Mouse (Mus musculus) intestine, embryonic 16.5 days (tissue): ENCODE results near the gene Mindy4. TPM values are rescaled to one million over a fixed set of nuclear protein-coding genes. Genes with fewer than 3 reads are reported as not detected.
A peak's percentile ranks its signal among the peaks of the same experiment; 100 is the strongest.

Source experiments
- ATAC-seq: fragments of 200-750 bp; cut with Nextera tagmentation; 2 replicates; pipeline ENCODE4 v1.8.0; 2017; ENCODE audit warnings: moderate TSS enrichment, moderate library complexity
- H3K27ac ChIP-seq: fragments of 300-500 bp; sonication (generic); 2 replicates; pipeline ENCODE4 v1.5.1; 2014; ENCODE audit warnings: mild to moderate bottlenecking, low read length
- H3K27me3 ChIP-seq: fragments of 300-500 bp; sonication (generic); replicated peaks from 2 replicates; pipeline ENCODE4 v1.6.1; 2014; ENCODE audit warnings: low read length, control low read depth, mixed read lengths; ENCODE audit not compliant: control insufficient read depth, insufficient read depth
- H3K36me3 ChIP-seq: fragments of 300-500 bp; sonication (generic); 2 replicates; pipeline ENCODE4 v1.6.1; 2014; ENCODE audit warnings: low read length, control low read depth; ENCODE audit not compliant: control insufficient read depth, insufficient read depth
- H3K4me1 ChIP-seq: fragments of 300-500 bp; sonication (generic); 2 replicates; pipeline ENCODE4 v1.6.1; 2014; ENCODE audit warnings: low read length, control low read depth, mixed read lengths; ENCODE audit not compliant: control insufficient read depth, insufficient read depth
- H3K4me2 ChIP-seq: fragments of 300-500 bp; sonication (generic); 2 replicates; pipeline ENCODE4 v1.6.1; 2014; ENCODE audit warnings: low read depth, low read length, control low read depth
- H3K4me3 ChIP-seq: fragments of 300-500 bp; sonication (generic); 2 replicates; pipeline ENCODE4 v1.5.1; 2014; ENCODE audit warnings: mild to moderate bottlenecking, low read length
- H3K9ac ChIP-seq: fragments of 300-500 bp; sonication (generic); 2 replicates; pipeline ENCODE4 v1.6.1; 2014; ENCODE audit warnings: low read depth, low read length
- H3K9me3 ChIP-seq: fragments of 300-500 bp; sonication (generic); 2 replicates; pipeline ENCODE4 v1.6.1; 2016; ENCODE audit warnings: low read length, control low read depth; ENCODE audit not compliant: control insufficient read depth
- WGBS: fragments of 180-500 bp; shearing (Covaris S2); extraction: QIAGEN DNeasy Blood & Tissue Kit; methylation state at CpG from one replicate; pipeline ENCODE4 v1.1.7; 2014; 5-methylcytosine and 5-hydroxymethylcytosine counted together
- polyA plus RNA-seq: library from polyadenylated mRNA; unstranded; fragments of >200 nt; fragmentation: Nextera tagmentation; extraction: Ambion mirVana; gene quantifications from 2 replicates; pipeline ENCODE4 v1.2.1, GENCODE M21; 2015

Mindy4 gene
- polyA plus RNA-seq, 1 experiment from 2014 or later: 5.8 TPM

GRCm38 (mm10) chr6:55321518-55321917, 118.3 kb downstream of the Mindy4 start:
- H3K4me2 ChIP-seq: no peak overlapping the region
- WGBS: 70% methylated on average over 6 of the region's 6 CpGs
- H3K27ac ChIP-seq: no peak overlapping the region
- H3K4me3 ChIP-seq: no peak overlapping the region
- peaks cover 32% of the 10 kb centered on the region for H3K4me1 ChIP-seq
- no peak for ATAC-seq
- no peaks in the 10 kb centered on the region for H3K36me3 ChIP-seq
- no peak overlapping the region for H3K9ac ChIP-seq
- no peaks in the 10 kb centered on the region for H3K27me3 ChIP-seq
- no peaks in the 10 kb centered on the region for H3K9me3 ChIP-seq

GRCm38 (mm10) chr6:55322980-55323379, 119.8 kb downstream of the Mindy4 start:
- no peaks in the 10 kb centered on the region for H3K27me3 ChIP-seq
- peak overlapping the region; percentile 86 for H3K27ac ChIP-seq
- no peaks in the 10 kb centered on the region for H3K9me3 ChIP-seq
- H3K4me3 ChIP-seq: no peak overlapping the region
- peaks cover 44% of the 10 kb centered on the region for H3K4me1 ChIP-seq
- no peak for ATAC-seq
- H3K36me3 ChIP-seq: no peaks in the 10 kb centered on the region
- H3K9ac ChIP-seq: no peak overlapping the region
- 0 out of 2 replicates have a peak overlapping the region, but pooled peaks have one; percentile 49 for H3K4me2 ChIP-seq
- 86% methylated on average over 2 of the region's 2 CpGs for WGBS

GRCm38 (mm10) chr6:55323908-55324634, 120.9 kb downstream of the Mindy4 start:
- Histone ChIP-seq H3K36me3 (no peaks in the 10 kb centered on the region), H3K4me3 (no peak overlapping the region), H3K9ac (0 out of 2 replicates have a peak overlapping the region, but pooled peaks have one; percentile 6), H3K27ac (peak overlapping the region; percentile 86), H3K4me1 (peaks cover 47% of the 10 kb centered on the region), H3K9me3 (no peaks in the 10 kb centered on the region), H3K4me2 (peak overlapping the region; percentile 49), H3K27me3 (no peaks in the 10 kb centered on the region)
- WGBS: 54% methylated on average over 17 of the region's 17 CpGs
- ATAC-seq: peak; percentile 94

GRCm38 (mm10) chr6:55324785-55325184, 121.6 kb downstream of the Mindy4 start:
- Histone ChIP-seq H3K27ac (peak overlapping the region; percentile 66), H3K4me3 (no peak overlapping the region), H3K9me3 (no peaks in the 10 kb centered on the region), H3K27me3 (no peaks in the 10 kb centered on the region), H3K4me2 (peak overlapping the region; percentile 3; the same call in 1 of the 2 replicates), H3K9ac (no peak overlapping the region), H3K4me1 (peaks cover 40% of the 10 kb centered on the region), H3K36me3 (no peaks in the 10 kb centered on the region)
- peak; percentile 39 for ATAC-seq
- 44% methylated on average over 1 of the region's 1 CpGs for WGBS

GRCm38 (mm10) chr6:55326299-55326698, 123.1 kb downstream of the Mindy4 start:
- no peak for ATAC-seq
- 71% methylated on average over 4 of the region's 4 CpGs for WGBS

GRCm38 (mm10) chr6:55327326-55327725, 124.1 kb downstream of the Mindy4 start:
- Histone ChIP-seq H3K27me3 (no peaks in the 10 kb centered on the region), H3K9ac (no peak overlapping the region), H3K36me3 (no peaks in the 10 kb centered on the region), H3K27ac (no peak overlapping the region), H3K4me2 (no peak overlapping the region), H3K9me3 (no peaks in the 10 kb centered on the region), H3K4me3 (no peak overlapping the region), H3K4me1 (peaks cover 47% of the 10 kb centered on the region)
- WGBS: 66% methylated on average over 13 of the region's 13 CpGs
- ATAC-seq: no peak

More at GRCm38 (mm10) chr6:55326299-55326698, 123.1 kb downstream of the Mindy4 start:
- no peaks in the 10 kb centered on the region for H3K36me3 ChIP-seq
- no peak overlapping the region for H3K4me3 ChIP-seq
- no peak overlapping the region for H3K27ac ChIP-seq
- no peaks in the 10 kb centered on the region for H3K9me3 ChIP-seq
- no peaks in the 10 kb centered on the region for H3K27me3 ChIP-seq
- no peak overlapping the region for H3K9ac ChIP-seq
- H3K4me2 ChIP-seq: no peak overlapping the region
- peaks cover 39% of the 10 kb centered on the region for H3K4me1 ChIP-seq

- H3K36me3 ChIP-seq: no peaks in the 10 kb centered on the region
- H3K9ac ChIP-seq: no peak overlapping the region
- H3K4me2 ChIP-seq: no peak overlapping the region
- H3K27ac ChIP-seq: no peak overlapping the region
- no peaks in the 10 kb centered on the region for H3K27me3 ChIP-seq
- H3K4me1 ChIP-seq: peaks cover 41% of the 10 kb centered on the region
- no peak for ATAC-seq
- H3K9me3 ChIP-seq: no peaks in the 10 kb centered on the region
- no peak overlapping the region for H3K4me3 ChIP-seq
- WGBS: 58% methylated on average over 4 of the region's 4 CpGs
Observed at GRCm38 (mm10) chr6:55328179-55328578, 125.0 kb downstream of the Mindy4 start.

GRCm38 (mm10) chr6:55331315-55331714, 128.1 kb downstream of the Mindy4 start:
- Histone ChIP-seq H3K9me3 (no peaks in the 10 kb centered on the region), H3K27ac (no peak overlapping the region), H3K36me3 (no peaks in the 10 kb centered on the region), H3K4me2 (no peak overlapping the region), H3K9ac (peak overlapping the region; percentile 14; the same call in 1 of the 2 replicates), H3K27me3 (no peaks in the 10 kb centered on the region), H3K4me1 (peaks cover 38% of the 10 kb centered on the region), H3K4me3 (no peak overlapping the region)
- WGBS: 58% methylated on average over 6 of the region's 6 CpGs
- ATAC-seq: no peak

- Histone ChIP-seq H3K9ac (no peak overlapping the region), H3K27me3 (no peaks in the 10 kb centered on the region), H3K36me3 (no peaks in the 10 kb centered on the region), H3K4me3 (no peak overlapping the region), H3K9me3 (no peaks in the 10 kb centered on the region), H3K27ac (no peak overlapping the region), H3K4me1 (peaks cover 38% of the 10 kb centered on the region), H3K4me2 (no peak overlapping the region)
- ATAC-seq: no peak
- WGBS: 59% methylated on average over 5 of the region's 5 CpGs
Observed at GRCm38 (mm10) chr6:55332100-55332772, 129.1 kb downstream of the Mindy4 start.
